Mouse (Mus musculus): ENCODE measurements around the gene Elac2. TPM values are rescaled to one million over a fixed set of nuclear protein-coding genes. Genes with fewer than 3 reads are reported as not detected.

Gene Elac2
- polyA plus RNA-seq, 1 experiment from 2014 or later = 32.8 TPM

DNA sequence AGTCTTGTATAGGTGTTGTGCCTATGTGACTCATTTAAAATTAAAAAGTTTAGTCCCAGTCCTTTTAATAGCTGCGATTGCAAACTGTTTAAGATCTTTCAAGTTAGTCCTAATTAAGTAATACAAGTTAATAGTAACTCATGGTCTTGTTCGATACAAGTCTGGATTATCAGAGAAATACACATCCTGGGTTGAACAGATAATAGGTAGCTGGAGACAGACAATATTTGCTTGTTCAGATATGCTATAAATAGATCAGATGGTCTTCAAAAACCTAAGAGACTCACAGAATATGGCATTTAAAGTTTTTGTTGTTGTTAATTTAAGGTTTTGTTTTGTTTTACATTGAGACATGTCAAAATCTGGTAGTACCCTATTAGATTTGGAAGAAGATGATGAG lies 6.4 kb upstream of the Elac2 start:
- Histone ChIP-seq H3K27ac (replicated peaks) (no peak overlapping the region), H3K27me3 (peaks cover 17% of the 10 kb centered on the region), H3K4me3 (no peak overlapping the region), H3K36me3 (no peaks in the 10 kb centered on the region), H3K4me1 (replicated peaks) (peaks cover 3% of the 10 kb centered on the region), H3K9ac (no peak overlapping the region), H3K9me3 (no peaks in the 10 kb centered on the region), H3K4me2 (no peak overlapping the region)
- WGBS = 85% methylated on average over 2 of the region's 2 CpGs
- no peak for ATAC-seq (ENCODE audit: low FRiP score, low read depth)

DNA sequence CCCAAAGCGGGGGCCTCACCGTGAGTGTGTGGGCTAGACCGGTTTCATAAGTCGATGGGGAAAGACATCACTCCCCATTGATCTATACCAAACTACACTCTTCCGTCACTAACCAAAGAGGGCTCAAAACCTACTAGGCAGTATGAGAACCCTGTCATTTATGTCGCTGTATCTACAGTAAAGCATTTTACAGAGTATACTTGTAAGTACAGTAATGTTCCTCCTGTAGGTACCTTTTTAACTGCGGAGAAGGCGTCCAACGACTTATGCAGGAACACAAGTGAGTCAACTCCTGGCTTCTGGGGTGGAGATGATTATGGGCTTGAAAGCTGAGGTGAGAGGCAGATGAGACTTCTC lies 629 bp downstream of the Elac2 start:
- Histone ChIP-seq H3K36me3 (peaks cover 30% of the 10 kb centered on the region), H3K9ac (peak overlapping the region; percentile 79), H3K27me3 (peaks cover 1% of the 10 kb centered on the region; the same call in 1 of the 2 replicates), H3K27ac (replicated peaks) (0 out of 2 replicates have a peak overlapping the region, but pooled peaks have one; percentile 64), H3K9me3 (no peaks in the 10 kb centered on the region), H3K4me3 (peak overlapping the region; percentile 73), H3K4me1 (replicated peaks) (peaks cover 19% of the 10 kb centered on the region), H3K4me2 (peak overlapping the region; percentile 71)
- ATAC-seq (ENCODE audit: low FRiP score, low read depth) = no peak
- 12% methylated on average over 9 of the region's 9 CpGs for WGBS

DNA sequence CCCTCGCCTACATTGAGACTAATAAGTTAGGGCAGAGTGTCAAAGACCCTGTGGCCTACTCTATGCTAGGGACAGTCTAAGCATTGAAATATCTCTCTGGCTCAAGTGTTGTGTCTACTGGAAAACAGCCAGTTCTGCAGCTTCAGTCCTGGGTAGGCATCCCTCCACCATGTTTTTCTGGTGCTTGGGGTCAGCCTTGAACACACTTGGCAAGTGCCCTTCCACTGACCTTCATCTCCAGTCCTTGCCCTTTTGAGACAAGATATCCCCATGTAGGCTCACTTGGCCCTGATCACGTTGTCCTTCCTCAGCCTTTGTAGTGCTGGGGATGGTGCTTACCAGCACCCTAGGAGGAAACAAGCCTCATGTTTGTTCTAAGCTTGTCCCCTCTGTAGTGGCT lies 9.7 kb downstream of the Elac2 start:
- Histone ChIP-seq H3K4me2 (no peak overlapping the region), H3K9me3 (no peaks in the 10 kb centered on the region), H3K4me1 (replicated peaks) (no peaks in the 10 kb centered on the region), H3K27ac (replicated peaks) (no peak overlapping the region), H3K36me3 (peaks cover 82% of the 10 kb centered on the region), H3K27me3 (no peaks in the 10 kb centered on the region), H3K9ac (no peak overlapping the region), H3K4me3 (no peak overlapping the region)
- ATAC-seq (ENCODE audit: low FRiP score, low read depth) = no peak
- 92% methylated on average over 2 of the region's 2 CpGs for WGBS

DNA sequence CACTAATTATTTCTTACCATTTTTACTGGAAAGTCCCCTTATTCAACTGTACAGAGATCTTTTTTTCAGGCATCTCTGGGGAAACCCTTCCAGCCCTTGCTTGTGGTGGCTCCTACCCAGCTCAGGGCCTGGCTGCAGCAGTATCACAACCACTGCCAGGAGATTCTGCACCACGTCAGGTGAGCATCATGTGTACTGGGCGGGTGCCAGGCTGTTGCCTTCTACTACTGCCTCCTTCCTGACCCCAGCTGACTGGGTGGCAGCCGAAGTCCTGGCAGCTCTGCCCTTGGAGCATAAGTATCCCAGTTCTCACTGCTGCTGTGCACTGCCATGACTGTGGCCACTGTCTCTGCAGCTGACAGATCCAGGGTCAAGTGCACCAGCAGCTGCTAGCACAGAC lies 19.6 kb downstream of the Elac2 start:
- WGBS = 97% methylated on average over 3 of the region's 3 CpGs
- no peak overlapping the region for H3K4me3 ChIP-seq

DNA sequence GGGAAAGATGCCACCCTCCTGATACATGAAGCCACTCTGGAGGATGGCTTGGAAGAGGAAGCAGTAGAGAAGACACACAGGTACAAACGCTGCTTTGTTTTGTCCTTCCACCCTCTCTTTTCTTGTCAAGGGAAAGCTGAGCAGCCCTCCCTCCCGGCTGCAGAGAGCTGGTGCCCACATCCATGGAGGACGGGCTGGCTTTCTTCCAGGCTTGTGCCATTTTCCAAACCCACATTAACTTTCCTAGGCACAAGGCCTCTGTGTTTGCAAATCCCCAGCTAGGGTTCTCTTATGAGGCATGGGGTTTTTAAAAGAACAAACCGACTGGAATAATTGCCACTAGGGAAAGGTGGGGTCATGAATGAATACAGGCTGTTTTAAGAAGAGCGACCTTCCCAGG lies 20.8 kb downstream of the Elac2 start:
- no peaks in the 10 kb centered on the region for H3K27me3 ChIP-seq
- no peak for ATAC-seq (ENCODE audit: low FRiP score, low read depth)
- H3K27ac ChIP-seq (replicated peaks) = no peak overlapping the region
- H3K36me3 ChIP-seq = peaks cover 71% of the 10 kb centered on the region
- no peak overlapping the region for H3K4me3 ChIP-seq
- H3K9ac ChIP-seq = no peak overlapping the region
- no peak overlapping the region for H3K4me2 ChIP-seq
- no peaks in the 10 kb centered on the region for H3K4me1 ChIP-seq (replicated peaks)
- no peaks in the 10 kb centered on the region for H3K9me3 ChIP-seq
- WGBS = 84% methylated on average over 5 of the region's 5 CpGs

More for the DNA sequence above, 19.6 kb downstream of the Elac2 start:
- Histone ChIP-seq H3K9ac (no peak overlapping the region), H3K4me1 (replicated peaks) (no peaks in the 10 kb centered on the region), H3K27me3 (no peaks in the 10 kb centered on the region), H3K27ac (replicated peaks) (no peak overlapping the region), H3K9me3 (no peaks in the 10 kb centered on the region), H3K4me2 (no peak overlapping the region), H3K36me3 (peaks cover 76% of the 10 kb centered on the region)
- ATAC-seq (ENCODE audit: low FRiP score, low read depth) = no peak

DNA sequence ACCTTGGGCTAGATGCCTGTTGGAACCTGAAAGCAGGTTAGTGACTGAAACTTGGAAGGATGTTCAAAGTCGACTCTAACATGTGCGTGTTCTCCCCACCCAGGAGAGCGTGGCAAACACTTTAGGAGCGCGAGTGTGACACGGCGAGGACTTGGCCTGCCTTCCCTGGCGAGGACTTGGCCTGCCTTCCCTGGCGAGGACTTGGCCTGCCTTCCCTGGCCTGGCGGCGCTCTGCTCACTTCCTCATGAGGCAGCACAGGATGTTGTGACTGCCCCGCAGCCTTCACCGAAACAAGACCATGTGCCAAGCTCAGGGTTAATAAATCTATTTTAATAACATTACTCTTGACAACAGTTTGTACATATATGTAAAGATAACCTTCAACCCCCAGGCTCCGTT lies 22.9 kb downstream of the Elac2 start:
- H3K27me3 ChIP-seq = no peaks in the 10 kb centered on the region
- WGBS = 92% methylated on average over 14 of the region's 14 CpGs
- H3K4me2 ChIP-seq = no peak overlapping the region
- ATAC-seq (ENCODE audit: low FRiP score, low read depth) = no peak
- no peak overlapping the region for H3K9ac ChIP-seq
- no peak overlapping the region for H3K4me3 ChIP-seq
- H3K36me3 ChIP-seq = peaks cover 61% of the 10 kb centered on the region
- H3K9me3 ChIP-seq = no peaks in the 10 kb centered on the region
- H3K27ac ChIP-seq (replicated peaks) = no peak overlapping the region
- no peaks in the 10 kb centered on the region for H3K4me1 ChIP-seq (replicated peaks)

DNA sequence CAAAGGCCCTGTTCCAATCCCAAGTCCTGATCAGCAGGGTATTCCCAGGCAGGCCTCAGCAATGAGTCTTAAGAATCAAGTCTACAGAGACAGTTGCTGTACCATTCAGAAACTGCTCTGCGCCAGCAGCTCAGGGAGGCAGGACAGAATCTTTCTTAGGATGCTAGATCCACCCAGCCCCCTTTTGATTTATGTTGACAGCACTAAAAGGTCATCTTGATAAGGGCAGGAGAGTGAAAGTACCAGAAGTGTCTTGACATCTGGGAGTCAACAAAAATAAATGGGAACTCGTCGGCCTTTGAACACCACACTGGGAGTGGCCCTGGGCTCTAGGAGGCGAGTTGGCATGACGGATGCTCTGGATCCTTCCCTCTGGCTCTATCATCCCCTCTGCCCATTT lies 24.8 kb downstream of the Elac2 start:
- WGBS = 84% methylated on average over 5 of the region's 5 CpGs
- H3K4me3 ChIP-seq = no peak overlapping the region
- no peaks in the 10 kb centered on the region for H3K27me3 ChIP-seq
- H3K4me2 ChIP-seq = no peak overlapping the region
- H3K9ac ChIP-seq = no peak overlapping the region
- ATAC-seq (ENCODE audit: low FRiP score, low read depth) = no peak
- H3K4me1 ChIP-seq (replicated peaks) = no peaks in the 10 kb centered on the region
- H3K36me3 ChIP-seq = peaks cover 55% of the 10 kb centered on the region
- H3K9me3 ChIP-seq = no peaks in the 10 kb centered on the region
- H3K27ac ChIP-seq (replicated peaks) = no peak overlapping the region

DNA sequence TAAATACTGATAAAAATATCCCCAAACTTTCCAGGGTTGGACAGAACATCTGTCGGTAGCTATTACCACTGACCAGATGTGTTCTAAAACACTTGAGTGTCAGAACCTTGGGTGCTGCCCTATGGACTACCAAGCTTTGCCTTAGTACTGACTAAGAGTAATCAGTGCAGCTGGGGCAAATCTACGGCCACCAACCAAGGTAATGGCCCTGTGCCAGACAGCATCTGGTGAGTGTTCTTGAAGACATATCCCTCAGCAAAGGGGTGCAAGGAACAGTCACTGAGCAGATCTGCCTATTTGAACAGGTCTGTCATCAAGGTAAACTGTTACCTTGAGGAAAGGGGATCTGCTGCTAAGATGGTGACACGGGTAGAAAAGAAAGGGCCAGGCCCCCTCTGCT lies 26.0 kb downstream of the Elac2 start:
- Histone ChIP-seq H3K4me2 (no peak overlapping the region), H3K9ac (no peak overlapping the region), H3K36me3 (peaks cover 43% of the 10 kb centered on the region), H3K4me3 (no peak overlapping the region), H3K27me3 (no peaks in the 10 kb centered on the region), H3K9me3 (no peaks in the 10 kb centered on the region), H3K27ac (replicated peaks) (no peak overlapping the region), H3K4me1 (replicated peaks) (no peaks in the 10 kb centered on the region)
- WGBS = 84% methylated on average over 3 of the region's 3 CpGs
- ATAC-seq (ENCODE audit: low FRiP score, low read depth) = no peak

DNA sequence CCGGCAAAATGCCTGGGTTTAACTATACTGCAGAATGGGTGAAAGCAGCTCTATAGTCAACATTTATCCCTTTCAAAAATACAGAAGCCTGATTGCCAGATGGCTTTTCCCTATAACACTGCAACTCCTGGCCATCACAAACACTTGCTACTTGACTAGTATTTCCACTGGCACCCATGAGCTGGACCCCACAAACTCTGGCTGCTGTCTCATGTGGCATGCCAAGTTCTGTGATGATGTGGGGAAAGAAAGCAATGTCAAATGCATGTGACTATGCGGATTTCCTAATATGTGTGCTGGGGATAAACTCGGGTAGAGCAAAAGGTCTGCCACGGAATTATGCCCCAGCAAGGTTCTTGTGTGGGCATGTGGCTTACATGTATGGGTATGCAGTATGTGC lies 27.2 kb downstream of the Elac2 start:
- 91% methylated on average over 4 of the region's 4 CpGs for WGBS
- H3K27me3 ChIP-seq = no peaks in the 10 kb centered on the region
- no peak overlapping the region for H3K4me3 ChIP-seq
- no peak for ATAC-seq (ENCODE audit: low FRiP score, low read depth)
- H3K9me3 ChIP-seq = no peaks in the 10 kb centered on the region
- H3K4me1 ChIP-seq (replicated peaks) = no peaks in the 10 kb centered on the region
- no peak overlapping the region for H3K4me2 ChIP-seq
- H3K36me3 ChIP-seq = peaks cover 31% of the 10 kb centered on the region
- no peak overlapping the region for H3K9ac ChIP-seq
- H3K27ac ChIP-seq (replicated peaks) = no peak overlapping the region

DNA sequence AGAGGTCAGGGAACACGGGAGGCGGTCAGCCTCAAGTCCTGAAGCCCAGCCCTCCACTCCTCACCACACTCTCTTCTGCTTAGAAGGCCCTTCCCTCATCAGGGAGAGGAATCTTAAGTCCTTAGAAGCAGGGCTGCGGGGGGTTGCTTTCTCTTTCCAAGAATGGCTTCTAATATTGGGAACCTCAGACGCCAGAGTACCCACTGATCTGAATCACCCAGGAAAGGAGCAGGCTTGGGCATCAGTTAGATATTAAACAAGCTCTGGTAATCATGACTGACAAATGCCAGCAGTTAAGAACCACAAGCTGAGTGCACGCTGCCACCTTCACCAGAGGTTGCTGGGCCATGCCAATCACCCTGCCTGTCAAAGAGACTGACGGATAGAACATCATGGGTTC lies 35.1 kb downstream of the Elac2 start:
- Histone ChIP-seq H3K36me3 (peaks cover 15% of the 10 kb centered on the region), H3K27ac (replicated peaks) (no peak overlapping the region), H3K9me3 (no peaks in the 10 kb centered on the region), H3K9ac (no peak overlapping the region), H3K4me2 (no peak overlapping the region), H3K4me1 (replicated peaks) (no peaks in the 10 kb centered on the region), H3K4me3 (no peak overlapping the region), H3K27me3 (no peaks in the 10 kb centered on the region)
- WGBS = 85% methylated on average over 6 of the region's 6 CpGs
- ATAC-seq (ENCODE audit: low FRiP score, low read depth) = no peak

DNA sequence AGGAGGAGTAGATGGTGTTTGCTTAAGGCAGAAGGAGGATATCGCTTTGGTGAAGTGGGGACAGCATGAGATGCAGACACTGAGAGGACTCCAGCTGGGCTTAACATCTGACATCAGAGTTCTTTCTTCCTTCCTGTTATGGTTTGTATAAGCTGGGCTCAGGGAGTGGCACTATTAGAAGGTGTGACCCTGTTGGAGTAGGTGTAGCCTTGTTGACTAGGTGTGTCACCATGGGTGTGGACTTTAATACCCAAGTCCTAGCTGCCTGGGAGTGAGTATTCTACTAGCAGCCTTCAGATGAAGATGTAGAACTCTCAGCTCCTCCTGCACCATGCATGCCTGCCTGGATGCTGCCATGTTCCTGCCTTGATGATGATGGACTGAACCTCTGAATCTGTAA lies 37.9 kb downstream of the Elac2 start:
- Histone ChIP-seq H3K9me3 (no peaks in the 10 kb centered on the region), H3K4me2 (no peak overlapping the region), H3K4me1 (replicated peaks) (no peaks in the 10 kb centered on the region), H3K27ac (replicated peaks) (no peak overlapping the region), H3K27me3 (no peaks in the 10 kb centered on the region), H3K4me3 (no peak overlapping the region), H3K9ac (no peak overlapping the region), H3K36me3 (peaks cover 29% of the 10 kb centered on the region)
- WGBS = 100% methylated on average over 1 of the region's 1 CpGs
- ATAC-seq (ENCODE audit: low FRiP score, low read depth) = no peak

DNA sequence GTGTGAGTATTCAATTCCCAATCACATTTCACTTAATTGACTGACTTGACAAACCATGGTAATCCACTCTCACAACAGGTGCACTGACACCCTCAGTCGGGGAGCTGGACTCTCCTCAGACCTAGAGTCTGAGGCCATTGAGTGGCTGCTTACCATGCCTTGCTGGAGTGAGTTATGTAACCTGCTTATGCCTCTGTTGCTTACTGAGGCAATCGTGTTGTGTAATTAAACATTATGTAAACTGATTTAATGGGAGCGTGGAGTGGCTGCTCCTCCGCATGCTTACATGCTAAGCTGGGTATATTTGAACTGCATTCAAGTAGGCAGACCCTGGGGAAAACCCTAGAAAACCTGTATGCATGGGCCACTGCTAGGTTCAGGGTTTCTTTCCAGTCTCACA lies 41.9 kb downstream of the Elac2 start:
- WGBS = 91% methylated on average over 4 of the region's 4 CpGs
- Histone ChIP-seq H3K9ac (no peak overlapping the region), H3K27ac (replicated peaks) (no peak overlapping the region), H3K4me2 (no peak overlapping the region), H3K27me3 (no peaks in the 10 kb centered on the region), H3K4me1 (replicated peaks) (no peaks in the 10 kb centered on the region), H3K4me3 (no peak overlapping the region), H3K36me3 (peaks cover 49% of the 10 kb centered on the region), H3K9me3 (no peaks in the 10 kb centered on the region)
- no peak for ATAC-seq (ENCODE audit: low FRiP score, low read depth)

DNA sequence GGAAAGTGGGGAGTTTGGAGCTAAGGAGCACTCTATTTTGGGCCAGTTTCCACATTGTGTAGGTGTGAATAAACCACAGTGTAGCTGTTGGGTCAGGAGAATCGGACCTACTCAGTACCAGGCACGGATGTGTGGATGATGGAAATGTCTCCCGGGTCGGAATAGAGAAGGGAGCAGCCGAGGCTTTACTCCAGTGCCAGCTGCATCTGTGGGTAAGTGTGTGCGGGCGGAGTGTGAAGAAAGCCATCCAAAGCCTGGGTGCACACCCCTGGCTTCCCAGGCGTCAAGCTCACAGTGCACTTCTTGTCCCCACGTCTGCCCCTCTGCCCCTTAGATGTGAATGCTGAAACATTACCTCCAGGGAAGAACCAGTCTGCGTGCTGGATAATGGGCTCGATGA lies 43.9 kb downstream of the Elac2 start:
- H3K4me1 ChIP-seq (replicated peaks) = no peaks in the 10 kb centered on the region
- H3K27me3 ChIP-seq = no peaks in the 10 kb centered on the region
- no peak overlapping the region for H3K27ac ChIP-seq (replicated peaks)
- no peak overlapping the region for H3K4me2 ChIP-seq
- no peak overlapping the region for H3K4me3 ChIP-seq
- 94% methylated on average over 11 of the region's 11 CpGs for WGBS
- H3K9ac ChIP-seq = no peak overlapping the region
- no peak for ATAC-seq (ENCODE audit: low FRiP score, low read depth)
- peaks cover 39% of the 10 kb centered on the region for H3K36me3 ChIP-seq
- H3K9me3 ChIP-seq = no peaks in the 10 kb centered on the region
